Mouse (Mus musculus) spleen, adult 2 months (tissue): ENCODE results near the gene Tbr1.

Source experiments
- CTCF ChIP-seq: fragments of 200-500 bp; IDR thresholded peaks from 2 replicates; pipeline ENCODE4 v1.5.1; 2011; ENCODE audit warnings: mild to moderate bottlenecking, inconsistent platforms; ENCODE audit not compliant: insufficient read depth, insufficient read length, insufficient replicate concordance; ENCODE audit errors: extremely low read depth
- POLR2A ChIP-seq: fragments of 200-500 bp; IDR thresholded peaks from 2 replicates; pipeline ENCODE4 v1.6.1; 2011; ENCODE audit warnings: low read depth, low read length, inconsistent platforms

- TF ChIP-seq POLR2A (no peak), CTCF (no peak)
These were observed 9.0 kb downstream of the Tbr1 start for GRCm38 (mm10) chr2:61811507-61812421.
